Mouse (Mus musculus) midbrain, embryonic 15.5 days (tissue): ENCODE data around the gene Ccar1. TPM values are rescaled to one million over a fixed set of nuclear protein-coding genes. Genes with fewer than 3 reads are reported as not detected.
A peak's percentile ranks its signal among the peaks of the same experiment; 100 is the strongest.
"Not testable (repeated sequence)": the region's sequence is repeated elsewhere in the genome, so short reads cannot be mapped to it uniquely, and the experiment has no call there.

ENCODE experiments used
- ATAC-seq: fragments of 200-750 bp; cut with Nextera tagmentation; replicated peaks from 2 replicates; pipeline ENCODE4 v1.8.0; 2017; ENCODE audit warnings: moderate TSS enrichment
- H3K27ac ChIP-seq: fragments of 300-500 bp; sonication (generic); 2 replicates; pipeline ENCODE4 v1.5.1; 2015; ENCODE audit warnings: mild to moderate bottlenecking, inconsistent platforms
- H3K27me3 ChIP-seq: fragments of 300-500 bp; sonication (generic); replicated peaks from 2 replicates; pipeline ENCODE4 v1.6.1; 2015; ENCODE audit warnings: inconsistent platforms
- H3K36me3 ChIP-seq: fragments of 300-500 bp; sonication (generic); replicated peaks from 2 replicates; pipeline ENCODE4 v1.6.1; 2015; ENCODE audit warnings: inconsistent platforms
- H3K4me1 ChIP-seq: fragments of 300-500 bp; sonication (generic); 2 replicates; pipeline ENCODE4 v1.6.1; 2015; ENCODE audit warnings: inconsistent platforms
- H3K4me2 ChIP-seq: fragments of 300-500 bp; sonication (generic); 2 replicates; pipeline ENCODE4 v1.6.1; 2015; ENCODE audit warnings: inconsistent platforms, mild to moderate bottlenecking, moderate library complexity
- H3K4me3 ChIP-seq: fragments of 300-500 bp; sonication (generic); 2 replicates; pipeline ENCODE4 v1.5.1; 2015; ENCODE audit warnings: mild to moderate bottlenecking, inconsistent platforms
- H3K9ac ChIP-seq: fragments of 300-500 bp; sonication (generic); 2 replicates; pipeline ENCODE4 v1.6.1; 2015; ENCODE audit warnings: mild to moderate bottlenecking, inconsistent platforms
- H3K9me3 ChIP-seq: fragments of 300-500 bp; sonication (generic); 2 replicates; pipeline ENCODE4 v1.6.1; 2016; ENCODE audit warnings: inconsistent platforms
- WGBS: fragments of 180-500 bp; shearing (Covaris S2); methylation state at CpG from one replicate; pipeline ENCODE4 v1.1.7; 2015; ENCODE audit warnings: mixed read lengths; 5-methylcytosine and 5-hydroxymethylcytosine counted together
- polyA plus RNA-seq: library from polyadenylated mRNA; unstranded; fragments of >200 nt; fragmentation: Nextera tagmentation; extraction: Ambion mirVana; gene quantifications from 2 replicates; pipeline ENCODE4 v1.2.1, GENCODE M21; 2015

The Ccar1 gene
- polyA plus RNA-seq, 1 experiment from 2014 or later = 113 TPM

- no peaks in the 10 kb centered on the region for H3K9me3 ChIP-seq
These were observed 2.1 kb upstream of the Ccar1 start for GRCm38 (mm10) chr10:62794221-62794620.

GRCm38 (mm10) chr10:62793091-62793453, 986 bp upstream of the Ccar1 start:
- H3K36me3 ChIP-seq = peaks cover 20% of the 10 kb centered on the region
- no peaks in the 10 kb centered on the region for H3K9me3 ChIP-seq
- H3K4me1 ChIP-seq = peaks cover 25% of the 10 kb centered on the region
- peak overlapping the region; percentile 92 for H3K27ac ChIP-seq
- H3K4me2 ChIP-seq = peak overlapping the region; percentile 63
- no peaks in the 10 kb centered on the region for H3K27me3 ChIP-seq
- peak overlapping the region; percentile 31; the same call in 1 of the 2 replicates for H3K9ac ChIP-seq
- ATAC-seq = peak; percentile 8; the same call in 1 of the 2 replicates
- peak overlapping the region; percentile 98 for H3K4me3 ChIP-seq
- WGBS = 19% methylated on average over 2 of the region's 2 CpGs

More at GRCm38 (mm10) chr10:62794221-62794620, 2.1 kb upstream of the Ccar1 start:
- Histone ChIP-seq H3K27ac (no peak overlapping the region), H3K36me3 (peaks cover 11% of the 10 kb centered on the region), H3K9ac (no peak overlapping the region), H3K4me2 (no peak overlapping the region), H3K4me3 (no peak overlapping the region), H3K4me1 (peaks cover 21% of the 10 kb centered on the region), H3K27me3 (no peaks in the 10 kb centered on the region)
- WGBS = 96% methylated on average over 4 of the region's 4 CpGs
- no peak for ATAC-seq

GRCm38 (mm10) chr10:62791251-62792176, 572 bp downstream of the Ccar1 start:
- Histone ChIP-seq H3K4me1 (peaks cover 27% of the 10 kb centered on the region), H3K4me3 (peak overlapping the region; percentile 98), H3K9me3 (no peaks in the 10 kb centered on the region), H3K9ac (peak overlapping the region; percentile 96), H3K27me3 (no peaks in the 10 kb centered on the region), H3K27ac (peak overlapping the region; percentile 92), H3K36me3 (peaks cover 34% of the 10 kb centered on the region), H3K4me2 (peak overlapping the region; percentile 63)
- ATAC-seq = peak; percentile 88
- WGBS = 1% methylated on average over 70 of the region's 78 CpGs

- not testable (repeated sequence) for H3K4me3 ChIP-seq, ATAC-seq, H3K4me1 ChIP-seq, H3K27me3 ChIP-seq, H3K27ac ChIP-seq, H3K9ac ChIP-seq, H3K9me3 ChIP-seq, H3K4me2 ChIP-seq
- 93% methylated on average over 1 of the region's 1 CpGs for WGBS
- H3K36me3 ChIP-seq = peaks cover 81% of the 10 kb centered on the region
These were observed 10.3 kb downstream of the Ccar1 start for GRCm38 (mm10) chr10:62781776-62782175.

DNA sequence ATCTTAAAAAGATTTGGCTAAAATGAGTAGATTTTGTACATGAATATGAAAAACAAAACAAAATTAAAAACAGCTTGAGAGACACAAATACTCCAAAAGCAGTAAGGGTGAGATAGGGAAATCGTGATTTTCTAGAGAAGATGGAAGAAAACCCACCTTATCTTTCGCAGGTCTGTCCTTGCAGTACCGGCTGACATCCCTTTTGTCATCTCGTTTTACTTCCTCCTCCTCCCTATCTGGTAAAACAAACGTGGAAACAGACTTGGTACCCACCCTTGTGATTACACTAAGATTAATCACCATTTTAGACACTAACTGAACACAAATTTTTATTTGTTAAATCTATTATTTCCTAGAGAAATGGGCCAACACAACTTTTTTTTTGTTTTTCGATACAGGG, 41.3 kb downstream of the Ccar1 start:
- no peaks in the 10 kb centered on the region for H3K27me3 ChIP-seq
- WGBS = 90% methylated on average over 6 of the region's 6 CpGs
- H3K4me3 ChIP-seq = no peak overlapping the region
- H3K4me2 ChIP-seq = no peak overlapping the region
- H3K4me1 ChIP-seq = no peaks in the 10 kb centered on the region
- no peak overlapping the region for H3K27ac ChIP-seq
- H3K9ac ChIP-seq = no peak overlapping the region
- H3K9me3 ChIP-seq = no peaks in the 10 kb centered on the region
- peaks cover 71% of the 10 kb centered on the region for H3K36me3 ChIP-seq
- no peak for ATAC-seq

DNA sequence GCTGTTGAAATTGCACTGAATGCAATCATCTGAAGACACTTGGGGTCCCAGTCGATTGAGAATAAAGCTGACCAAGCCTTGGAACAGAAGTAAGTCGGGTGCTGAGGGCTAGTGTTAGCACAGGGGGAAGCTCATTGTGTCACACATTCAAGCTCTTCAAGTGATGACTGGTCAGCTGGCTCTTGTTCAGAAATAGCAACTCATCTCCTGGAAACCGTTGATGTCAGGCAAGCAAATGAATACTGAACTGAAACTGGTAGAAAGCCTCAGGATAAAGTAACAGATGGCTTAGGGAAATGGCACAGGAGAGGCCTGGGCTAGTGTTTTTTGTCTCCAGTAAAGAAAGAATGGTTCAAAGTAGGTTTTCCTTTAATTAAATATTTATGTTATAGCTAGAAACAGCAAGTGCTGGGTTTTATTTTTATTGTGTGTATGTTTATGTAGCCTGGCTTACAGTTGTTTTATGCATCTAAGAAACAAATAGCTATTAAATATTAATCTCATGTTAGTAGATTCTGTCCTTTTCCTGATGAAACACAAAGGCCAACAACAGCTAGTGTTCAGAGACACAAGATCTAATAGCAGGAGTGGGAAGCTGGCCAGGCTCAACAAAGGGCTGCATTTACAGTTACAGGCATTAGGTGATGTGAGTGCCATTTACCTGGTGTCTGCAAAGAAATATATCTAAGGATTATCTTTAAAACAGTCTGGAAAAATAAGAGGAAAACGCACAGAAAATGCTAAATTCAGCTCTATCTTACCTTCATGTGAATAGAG, 51.9 kb downstream of the Ccar1 start:
- 54% methylated on average over 4 of the region's 4 CpGs for WGBS
- no peaks in the 10 kb centered on the region for H3K9me3 ChIP-seq
- peak; percentile 70 for ATAC-seq
- no peak overlapping the region for H3K4me3 ChIP-seq
- H3K9ac ChIP-seq = no peak overlapping the region
- H3K4me2 ChIP-seq = no peak overlapping the region
- H3K4me1 ChIP-seq = no peaks in the 10 kb centered on the region
- no peaks in the 10 kb centered on the region for H3K27me3 ChIP-seq
- no peak overlapping the region for H3K27ac ChIP-seq
- peaks cover 25% of the 10 kb centered on the region for H3K36me3 ChIP-seq

DNA sequence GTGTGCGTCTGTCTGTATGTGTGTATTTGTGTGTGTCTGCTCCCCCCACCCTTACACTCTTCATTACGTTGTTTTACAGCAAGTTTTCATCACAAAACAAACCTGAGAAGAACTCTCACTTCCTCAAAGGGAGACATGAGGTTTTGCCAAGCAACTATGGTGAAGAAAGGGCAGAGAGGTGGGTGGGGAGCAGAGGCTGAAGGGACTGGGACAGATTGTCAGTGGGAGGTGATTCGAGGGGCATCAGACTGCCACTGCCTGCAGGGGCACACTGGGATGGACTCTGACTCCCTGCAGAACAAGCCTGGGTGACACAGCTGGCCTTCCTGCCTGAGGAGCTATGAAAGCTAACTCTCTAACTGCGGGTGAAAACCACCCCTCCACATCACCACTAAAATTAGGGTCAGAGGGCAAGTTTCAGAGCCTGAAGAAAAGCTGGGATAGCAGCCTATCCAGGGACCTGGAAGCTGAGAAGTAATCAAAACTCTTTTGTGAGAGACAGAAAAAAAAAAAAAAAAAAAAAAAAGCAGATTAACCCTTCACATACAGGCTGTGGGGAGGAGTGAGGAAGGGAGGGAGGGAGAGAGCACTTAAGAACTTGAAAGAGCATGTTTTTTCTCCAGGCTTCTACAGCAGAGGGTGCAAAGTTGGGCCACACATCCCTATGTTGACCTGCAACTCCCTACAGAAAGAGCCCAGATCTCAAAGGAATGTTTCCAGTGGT, 55.0 kb downstream of the Ccar1 start:
- Histone ChIP-seq H3K27me3 (no peaks in the 10 kb centered on the region), H3K27ac (no peak overlapping the region), H3K4me2 (no peak overlapping the region), H3K9me3 (no peaks in the 10 kb centered on the region), H3K9ac (no peak overlapping the region), H3K4me3 (no peak overlapping the region), H3K36me3 (peaks cover 10% of the 10 kb centered on the region; the same call in 1 of the 2 replicates), H3K4me1 (no peaks in the 10 kb centered on the region)
- WGBS = 41% methylated on average over 4 of the region's 4 CpGs
- no peak for ATAC-seq

DNA sequence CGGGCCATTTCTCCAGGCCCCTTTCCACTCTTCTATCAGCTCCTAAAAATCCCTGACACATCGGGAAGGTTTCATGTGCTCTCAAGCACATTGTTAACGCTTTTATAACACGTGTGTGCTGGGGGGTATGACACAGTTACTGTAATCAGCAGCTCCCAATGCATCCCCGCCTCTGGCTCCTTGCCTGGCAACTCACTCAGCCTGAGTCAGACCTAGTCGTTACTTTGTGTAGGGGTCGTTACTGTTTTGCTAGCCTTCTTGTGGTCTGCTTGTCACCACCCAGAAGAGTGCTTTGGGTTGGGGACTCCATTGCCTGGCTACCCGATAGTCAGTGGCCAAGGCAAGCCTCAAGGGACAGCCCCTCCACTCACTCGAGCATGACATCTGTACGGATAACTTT, 61.3 kb downstream of the Ccar1 start:
- Histone ChIP-seq H3K4me3 (no peak overlapping the region), H3K4me2 (no peak overlapping the region), H3K9me3 (no peaks in the 10 kb centered on the region), H3K27ac (no peak overlapping the region), H3K4me1 (peaks cover 6% of the 10 kb centered on the region; the same call in 1 of the 2 replicates), H3K9ac (no peak overlapping the region), H3K36me3 (no peaks in the 10 kb centered on the region), H3K27me3 (no peaks in the 10 kb centered on the region)
- ATAC-seq = no peak
- 81% methylated on average over 10 of the region's 10 CpGs for WGBS

GRCm38 (mm10) chr10:62725771-62726687, 66.1 kb downstream of the Ccar1 start, which contains the start of gene Stox1:
Gene Stox1 (minus strand): TSS chr10:62726128.
- Histone ChIP-seq H3K36me3 (no peaks in the 10 kb centered on the region), H3K27ac (peak within 1 kb of the TSS; percentile 75), H3K9me3 (no peaks in the 10 kb centered on the region), H3K27me3 (no peaks in the 10 kb centered on the region; the same call in 1 of the 2 replicates), H3K4me1 (peaks cover 6% of the 10 kb centered on the region; the same call in 1 of the 2 replicates), H3K4me3 (peak within 1 kb of the TSS; percentile 91), H3K4me2 (peak within 1 kb of the TSS; percentile 96), H3K9ac (peak within 1 kb of the TSS; percentile 75)
- peak; percentile 91 for ATAC-seq
- under 1% methylated on average over 78 of the region's 85 CpGs for WGBS

DNA sequence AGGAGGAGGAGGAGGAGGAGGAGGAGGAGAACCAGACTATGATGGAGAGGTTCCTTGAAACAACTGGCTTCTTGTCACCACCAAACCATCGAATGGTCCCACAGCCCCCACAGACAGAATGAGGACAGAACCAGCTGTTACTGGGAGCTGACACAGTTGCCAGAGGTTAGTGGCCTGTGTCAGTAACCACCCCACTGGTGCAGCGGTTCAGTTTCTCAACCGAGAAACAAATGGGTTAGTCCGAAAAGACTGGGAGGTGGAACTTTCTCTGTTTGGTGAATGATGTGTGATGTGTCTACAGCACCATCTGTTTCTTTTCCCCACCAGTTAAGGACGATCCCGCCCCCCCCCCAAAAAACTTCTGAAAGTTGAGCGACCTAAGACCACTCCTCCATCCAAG, 67.2 kb downstream of the Ccar1 start:
- no peaks in the 10 kb centered on the region for H3K9me3 ChIP-seq
- WGBS = 33% methylated on average over 7 of the region's 7 CpGs
- H3K4me1 ChIP-seq = peaks cover 6% of the 10 kb centered on the region; the same call in 1 of the 2 replicates
- no peak overlapping the region for H3K27ac ChIP-seq
- no peak overlapping the region for H3K9ac ChIP-seq
- ATAC-seq = no peak
- H3K27me3 ChIP-seq = no peaks in the 10 kb centered on the region; the same call in 1 of the 2 replicates
- H3K4me3 ChIP-seq = no peak overlapping the region
- H3K4me2 ChIP-seq = peak overlapping the region; percentile 96; the same call in 1 of the 2 replicates
- H3K36me3 ChIP-seq = no peaks in the 10 kb centered on the region

DNA sequence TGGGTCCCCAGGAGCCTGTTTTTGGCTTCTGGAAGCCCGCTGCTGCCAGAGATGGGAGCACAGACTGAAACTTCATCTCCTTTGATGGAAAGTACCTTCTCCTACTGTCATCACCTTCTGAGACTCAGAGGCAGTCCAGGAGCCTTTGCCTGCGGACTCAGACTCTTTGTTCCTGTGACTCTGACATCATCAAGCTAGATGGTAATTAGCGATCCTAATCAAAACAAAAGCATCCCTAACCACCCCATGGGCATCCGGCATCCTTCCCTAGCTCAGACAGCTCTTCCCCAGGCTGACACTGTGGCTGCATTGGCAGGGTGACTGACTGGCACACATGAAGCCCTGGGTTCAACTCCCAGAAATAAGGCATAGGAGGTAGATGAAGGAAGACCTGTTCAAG, 69.4 kb downstream of the Ccar1 start:
- H3K36me3 ChIP-seq = no peaks in the 10 kb centered on the region
- H3K9ac ChIP-seq = no peak overlapping the region
- no peaks in the 10 kb centered on the region; the same call in 1 of the 2 replicates for H3K27me3 ChIP-seq
- H3K9me3 ChIP-seq = no peaks in the 10 kb centered on the region
- no peak overlapping the region for H3K4me3 ChIP-seq
- H3K27ac ChIP-seq = no peak overlapping the region
- no peak overlapping the region for H3K4me2 ChIP-seq
- H3K4me1 ChIP-seq = peaks cover 6% of the 10 kb centered on the region; the same call in 1 of the 2 replicates
- ATAC-seq = no peak
- 42% methylated on average over 4 of the region's 4 CpGs for WGBS
